ENCODE assay signal across 8 mouse cellular contexts in genomic region chr17:50418863-50419383, GRCm38 (mm10).
DNase-seq lines count a peak whose midpoint lies in the region; ATAC-seq and TF ChIP-seq lines count a peak whose summit lies in the region.

No protein-coding gene starts in this region.

- H3K4me2 ChIP-seq in hindbrain, postnatal 0 days (ENCODE audit: low read depth, low read length): no peak overlapping the region

- peak; percentile 51 for TF ChIP-seq CTCF in hindbrain, postnatal 0 days (IDR thresholded peaks at IDR 0.05; ENCODE audit: low read depth)

- no peak for ATAC-seq in hindbrain, postnatal 0 days

- no peaks in the 10 kb centered on the region for H3K27me3 ChIP-seq in hindbrain, postnatal 0 days (ENCODE audit: insufficient read depth, low read length)
- H3K27me3 ChIP-seq in hindbrain, embryonic 10.5 days (ENCODE audit: insufficient read depth, poor library complexity, severe bottlenecking): no peaks in the 10 kb centered on the region

- H3K9me3 ChIP-seq in hindbrain, postnatal 0 days (ENCODE audit: low read length): no peaks in the 10 kb centered on the region
- peaks cover 10% of the 10 kb centered on the region; the same call in 1 of the 2 replicates for H3K9me3 ChIP-seq in hindbrain, embryonic 10.5 days

- H3K9ac ChIP-seq in hindbrain, postnatal 0 days (replicated peaks; ENCODE audit: low read length): no peak overlapping the region

- peak; percentile 69 for DNase-seq in hindbrain, postnatal 0 days (ENCODE audit: low spot score)
- DNase-seq in hindbrain, embryonic 10.5 days (ENCODE audit: low spot score): no peak
- DNase-seq in CD8-positive naive resting alpha-beta T cell, adult 2 months (ENCODE audit: low read depth in 2 of 2, low spot score in 2 of 2): peak; percentile 50 to 53
- peak; percentile 36 for DNase-seq in c-Kit-negative CD71-positive TER-119-positive erythroid progenitor cells, embryonic 14.5 days (ENCODE audit: low read depth, low spot score)
- DNase-seq in kidney, adult 8-10 months: peak; percentile 15 to 45
- peak; percentile 43 to 49 for DNase-seq in natural killer cell, adult 2 months (ENCODE audit: low spot score in 2 of 2)
- DNase-seq in right cerebral cortex, postnatal 14 days: no peak
- DNase-seq in ovary, postnatal 36 days (ENCODE audit: low spot score): no peak

- WGBS in hindbrain, postnatal 0 days: 55% methylated on average over 3 of the region's 3 CpGs
- WGBS in hindbrain, embryonic 10.5 days: 68% methylated on average over 3 of the region's 3 CpGs

- H3K27ac ChIP-seq in hindbrain, postnatal 0 days: no peak overlapping the region
- no peak overlapping the region for H3K27ac ChIP-seq in hindbrain, embryonic 10.5 days

- no peaks in the 10 kb centered on the region for H3K4me1 ChIP-seq in hindbrain, postnatal 0 days (ENCODE audit: insufficient read depth, low read length)
- no peaks in the 10 kb centered on the region for H3K4me1 ChIP-seq in hindbrain, embryonic 10.5 days (replicated peaks)

- H3K36me3 ChIP-seq in hindbrain, postnatal 0 days (ENCODE audit: insufficient read depth, low read length): no peaks in the 10 kb centered on the region
- H3K36me3 ChIP-seq in hindbrain, embryonic 10.5 days: no peaks in the 10 kb centered on the region

- no peak overlapping the region for H3K4me3 ChIP-seq in hindbrain, postnatal 0 days (ENCODE audit: low read length)
- no peak overlapping the region for H3K4me3 ChIP-seq in hindbrain, embryonic 10.5 days

Comparison
In these comparisons a context has a peak if more than half of its experiments do, and no peak if none do; other contexts are left out.
1. DNase-seq: peak in hindbrain, postnatal 0 days (single experiment), CD8-positive naive resting alpha-beta T cell, adult 2 months (2 of 2), c-Kit-negative CD71-positive TER-119-positive erythroid progenitor cells, embryonic 14.5 days (single experiment), kidney, adult 8-10 months (2 of 2) and natural killer cell, adult 2 months (2 of 2); none in hindbrain, embryonic 10.5 days (single experiment), right cerebral cortex, postnatal 14 days (single experiment) and ovary, postnatal 36 days (single experiment).